Mouse (Mus musculus) granulocyte monocyte progenitor cell, adult 5-6 weeks (primary cell): ENCODE measurements around the gene Mid1. TPM values are rescaled to one million over a fixed set of nuclear protein-coding genes. Genes with fewer than 3 reads are reported as not detected.
"Not testable (repeated sequence)": the region's sequence is repeated elsewhere in the genome, so short reads cannot be mapped to it uniquely, and the experiment has no call there.

Experiments
- ATAC-seq: replicated peaks from 2 replicates; pipeline ENCODE4 v1.8.0; 2016; ENCODE audit warnings: mild to moderate bottlenecking, moderate TSS enrichment, inconsistent platforms; ENCODE audit not compliant: poor library complexity, severe bottlenecking
- total RNA-seq, 2 experiments: library from RNA; stranded (forward) in 1 of 2; stranded (reverse) in 1 of 2; fragments of 200-712, 200-1000 nt in 1 of 2; fragments of >200 nt in 1 of 2; fragmentation: Nextera tagmentation in 1 of 2; gene quantifications; 2 replicates each; pipeline ENCODE4 v1.2.3; 2014 to 2017

Gene Mid1
- total RNA-seq, 2 experiments from 2014 or later: 12.2 to 54.0 TPM

GRCm38 (mm10) chrX:169996926-169997325, 311.9 kb downstream of the Mid1 start:
- peak; percentile 38 for ATAC-seq

DNA sequence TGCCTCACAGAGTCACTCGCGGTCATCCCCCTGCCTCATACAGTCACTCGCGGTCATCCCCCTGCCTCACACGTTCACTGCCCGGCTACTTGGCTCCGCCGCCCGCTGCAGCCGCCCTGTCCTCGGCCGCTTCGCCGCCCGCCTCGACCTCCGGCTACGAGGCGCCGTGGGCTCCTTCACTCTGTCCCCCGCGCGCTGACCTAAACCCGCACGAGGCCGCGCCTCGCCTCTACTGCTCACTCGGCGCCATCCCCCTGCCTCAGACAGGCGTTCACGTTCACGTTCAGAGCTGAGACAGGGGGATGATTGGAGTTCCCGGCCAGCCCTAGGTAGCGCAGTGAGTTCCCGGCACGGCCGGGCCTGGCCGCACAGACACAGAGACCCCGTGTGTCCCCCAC, 312.5 kb downstream of the Mid1 start:
- peak; percentile 3; the same call in 1 of the 2 replicates for ATAC-seq

DNA sequence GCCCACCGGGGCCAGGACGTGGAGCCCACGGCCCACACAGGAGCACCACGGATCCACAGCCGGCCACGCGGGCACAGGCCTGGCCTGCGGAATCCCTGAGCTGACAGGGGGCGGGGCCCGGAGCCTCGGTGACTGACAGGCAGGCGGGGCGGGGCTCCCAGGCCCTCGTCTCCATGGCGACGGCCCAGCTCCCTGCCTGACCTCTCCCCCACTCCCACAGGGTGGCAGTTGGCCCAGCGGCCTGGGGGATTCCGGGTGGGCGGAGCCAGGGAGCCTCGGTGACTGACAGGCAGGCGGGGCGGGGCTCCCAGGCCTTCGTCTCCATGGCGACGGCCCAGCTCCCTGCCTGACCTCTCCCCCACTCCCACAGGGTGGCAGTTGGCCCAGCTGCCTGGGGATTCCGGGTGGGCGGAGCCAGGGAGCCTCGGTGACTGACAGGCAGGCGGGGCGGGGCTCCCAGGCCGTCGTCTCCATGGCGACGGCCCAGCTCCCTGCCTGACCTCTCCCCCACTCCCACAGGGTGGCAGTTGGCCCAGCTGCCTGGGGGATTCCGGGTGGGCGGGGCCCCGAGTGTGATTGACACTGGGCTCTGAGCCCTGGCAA, 313.0 kb downstream of the Mid1 start:
- peak; percentile 52 for ATAC-seq

DNA sequence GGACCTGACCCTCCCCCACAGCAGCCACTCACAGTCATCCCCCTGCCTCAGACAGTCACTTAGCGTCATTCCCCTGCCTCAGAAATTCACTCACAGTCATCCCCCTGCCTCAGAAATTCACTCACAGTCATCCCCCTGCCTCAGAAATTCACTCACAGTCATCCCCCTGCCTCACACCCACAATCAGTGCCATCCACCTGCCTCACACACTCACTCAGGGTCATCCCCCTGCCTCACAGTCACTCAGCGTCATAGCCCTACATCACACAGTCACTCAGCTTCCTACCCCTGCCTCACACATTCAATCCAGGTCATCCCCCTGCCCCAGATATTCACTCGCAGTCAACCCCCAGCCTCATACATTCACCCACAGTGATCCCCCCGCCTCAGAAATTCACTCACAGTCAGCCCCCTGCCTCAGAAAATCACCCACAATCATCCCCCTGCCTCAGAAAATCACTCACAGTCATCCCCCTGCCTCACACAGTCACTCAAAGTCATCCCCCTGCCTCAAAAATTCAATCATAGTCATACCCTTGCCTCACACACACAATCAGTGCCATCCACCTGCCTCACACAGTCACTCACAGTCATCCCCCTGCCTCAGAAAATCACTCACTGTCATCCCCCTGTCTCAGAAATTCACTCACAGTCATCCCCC, 313.7 kb downstream of the Mid1 start:
- not testable (repeated sequence) for ATAC-seq

- not testable (repeated sequence) for ATAC-seq
Observed at GRCm38 (mm10) chrX:169999226-169999883, 314.4 kb downstream of the Mid1 start.

DNA sequence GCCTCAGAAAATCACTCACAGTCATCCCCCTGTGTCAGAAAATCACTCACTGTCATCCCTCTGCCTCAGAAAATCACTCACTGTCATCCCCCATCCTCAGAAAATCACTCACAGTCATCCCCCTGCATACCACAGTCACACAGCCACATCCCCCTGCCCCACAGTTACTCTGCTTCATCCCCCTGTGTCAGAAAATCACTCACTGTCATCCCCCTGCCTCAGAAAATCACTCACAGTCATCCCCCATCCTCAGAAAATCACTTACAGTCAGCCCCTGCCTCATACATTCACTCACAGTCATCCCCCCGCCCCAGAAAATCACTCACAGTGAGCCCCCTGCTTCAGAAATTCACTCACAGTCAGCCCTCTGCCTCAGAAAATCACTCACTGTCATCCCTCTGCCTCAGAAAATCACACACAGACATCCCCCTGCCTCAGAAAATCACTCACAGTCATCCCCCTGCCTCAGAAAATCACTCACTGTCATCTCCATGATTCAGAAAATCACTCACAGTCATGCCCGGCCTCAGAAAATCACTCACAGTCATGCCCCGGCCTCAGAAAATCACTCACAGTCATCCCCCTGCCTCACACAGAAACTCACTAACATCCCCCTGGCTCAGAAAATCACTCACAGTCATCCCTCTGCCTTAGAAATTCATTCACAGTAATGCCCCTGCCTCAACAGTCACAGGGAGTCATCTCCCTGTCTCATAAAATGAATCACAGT, 315.1 kb downstream of the Mid1 start:
- ATAC-seq: not testable (repeated sequence)

DNA sequence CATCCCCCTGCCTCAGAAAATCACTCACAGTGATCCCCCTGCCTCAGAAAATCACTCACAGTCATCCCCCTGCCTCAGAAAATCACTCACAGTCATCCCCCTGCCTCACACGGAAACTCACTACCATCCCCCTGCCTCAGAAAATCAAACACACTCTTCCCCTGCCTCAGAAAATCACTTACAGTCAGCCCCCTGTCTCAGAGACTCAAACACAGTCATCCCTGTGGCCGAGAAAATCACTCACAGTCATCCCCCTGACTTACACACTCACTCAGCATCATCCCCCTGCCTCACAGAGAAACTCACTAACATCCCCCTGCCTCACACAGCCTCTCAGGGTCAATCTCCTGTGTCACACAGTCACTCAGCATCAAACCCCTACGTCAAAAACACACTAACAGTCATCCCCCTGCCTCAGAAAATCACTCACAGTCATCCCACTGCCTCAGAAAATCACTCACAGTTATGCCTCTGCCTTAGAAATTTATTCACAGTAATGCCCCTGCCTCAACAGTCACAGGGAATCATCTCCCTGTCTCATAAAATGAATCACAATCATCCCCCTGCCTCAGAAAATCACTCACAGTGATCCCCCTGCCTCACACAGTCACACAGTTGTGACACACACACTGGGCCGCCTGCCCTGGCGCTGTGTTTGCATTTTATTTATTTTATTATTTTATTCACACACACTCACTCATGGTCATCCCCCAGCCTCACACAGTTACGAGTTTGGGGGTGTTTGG, 315.8 kb downstream of the Mid1 start:
- ATAC-seq: not testable (repeated sequence)

DNA sequence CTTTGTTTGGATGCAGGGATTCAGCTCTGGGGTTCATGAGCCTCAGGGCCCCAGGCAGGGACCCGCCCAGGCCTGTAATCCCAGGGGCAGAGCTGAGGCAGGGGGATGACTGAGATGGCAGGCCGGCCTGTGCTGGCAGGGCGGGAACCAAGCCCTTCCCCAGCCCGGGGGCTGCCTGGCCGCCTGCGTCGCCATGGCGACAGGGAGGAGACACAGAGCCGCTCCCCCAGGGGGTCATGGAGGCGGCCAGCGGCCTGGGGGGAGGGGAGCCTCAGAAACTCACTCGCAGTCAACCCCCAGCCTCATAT, 316.3 kb downstream of the Mid1 start:
- not testable (repeated sequence) for ATAC-seq

DNA sequence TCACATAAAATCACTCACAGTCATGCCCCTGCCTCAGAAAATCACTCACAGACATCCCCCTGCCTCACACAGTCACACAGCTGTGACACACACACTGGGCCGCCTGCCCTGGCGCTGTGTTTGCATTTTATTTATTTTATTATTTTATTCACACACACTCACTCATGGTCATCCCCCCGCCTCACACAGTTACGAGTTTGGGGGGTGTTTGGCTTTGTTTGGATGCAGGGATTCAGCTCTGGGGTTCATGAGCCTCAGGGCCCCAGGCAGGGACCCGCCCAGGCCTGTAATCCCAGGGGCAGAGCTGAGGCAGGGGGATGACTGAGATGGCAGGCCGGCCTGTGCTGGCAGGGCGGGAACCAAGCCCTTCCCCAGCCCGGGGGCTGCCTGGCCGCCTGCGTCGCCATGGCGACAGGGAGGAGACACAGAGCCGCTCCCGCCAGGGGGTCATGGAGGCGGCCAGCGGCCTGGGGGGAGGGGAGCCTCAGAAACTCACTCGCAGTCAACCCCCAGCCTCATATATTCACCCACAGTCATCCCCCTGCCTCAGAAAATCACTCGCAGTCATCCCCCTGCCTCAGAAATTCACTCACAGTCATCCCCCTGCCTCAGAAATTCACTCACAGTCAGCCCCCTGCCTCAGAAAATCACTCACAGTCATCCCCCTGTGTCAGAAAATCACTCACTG, 317.7 kb downstream of the Mid1 start:
- peak; percentile 29 for ATAC-seq

GRCm38 (mm10) chrX:170003536-170003935, 318.5 kb downstream of the Mid1 start:
- not testable (repeated sequence) for ATAC-seq

GRCm38 (mm10) chrX:170004236-170004635, 319.2 kb downstream of the Mid1 start:
- not testable (repeated sequence) for ATAC-seq

DNA sequence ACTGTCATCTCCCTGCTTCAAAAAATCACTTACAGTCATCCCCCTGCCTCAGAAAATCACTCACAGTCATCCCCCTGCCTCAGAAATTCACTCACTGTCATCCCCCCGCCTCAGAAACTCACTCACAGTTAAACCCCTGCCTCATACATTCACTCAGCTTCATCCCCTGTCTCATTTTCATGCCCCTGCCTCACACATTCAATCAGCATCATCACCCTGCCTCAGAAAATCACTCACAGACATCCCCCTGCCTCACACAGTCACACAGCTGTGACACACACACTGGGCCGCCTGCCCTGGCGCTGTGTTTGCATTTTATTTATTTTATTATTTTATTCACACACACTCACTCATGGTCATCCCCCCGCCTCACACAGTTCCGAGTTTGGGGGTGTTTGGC, 319.8 kb downstream of the Mid1 start:
- not testable (repeated sequence) for ATAC-seq

- not testable (repeated sequence) for ATAC-seq
Observed at GRCm38 (mm10) chrX:170005194-170005593, 320.2 kb downstream of the Mid1 start.

- not testable (repeated sequence) for ATAC-seq
Observed at GRCm38 (mm10) chrX:170005695-170006297, 320.8 kb downstream of the Mid1 start.

DNA sequence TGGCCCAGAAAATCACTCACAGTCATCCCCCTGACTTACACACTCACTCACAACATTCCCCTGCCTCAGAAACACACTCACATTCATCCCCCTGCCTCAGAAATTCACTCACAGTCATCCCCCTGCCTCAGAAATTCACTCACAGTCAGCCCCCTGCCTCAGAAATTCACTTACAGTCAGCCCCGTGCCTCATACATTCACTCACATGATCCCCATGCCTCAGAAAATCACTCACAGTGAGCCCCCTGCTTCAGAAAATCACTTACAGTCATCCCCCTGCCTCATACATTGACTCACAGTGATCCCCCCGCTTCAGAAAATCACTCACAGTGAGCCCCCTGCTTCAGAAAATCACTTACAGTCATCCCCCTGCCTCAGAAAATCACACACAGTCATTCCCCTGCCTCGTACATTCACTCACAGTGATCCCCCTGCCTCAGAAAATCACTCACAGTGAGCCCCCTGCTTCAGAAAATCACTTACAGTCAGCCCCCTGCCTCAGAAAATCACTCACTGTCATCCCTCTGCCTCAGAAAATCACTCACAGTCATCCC, 321.8 kb downstream of the Mid1 start:
- not testable (repeated sequence) for ATAC-seq

GRCm38 (mm10) chrX:170007375-170008178, 322.6 kb downstream of the Mid1 start:
- not testable (repeated sequence) for ATAC-seq

DNA sequence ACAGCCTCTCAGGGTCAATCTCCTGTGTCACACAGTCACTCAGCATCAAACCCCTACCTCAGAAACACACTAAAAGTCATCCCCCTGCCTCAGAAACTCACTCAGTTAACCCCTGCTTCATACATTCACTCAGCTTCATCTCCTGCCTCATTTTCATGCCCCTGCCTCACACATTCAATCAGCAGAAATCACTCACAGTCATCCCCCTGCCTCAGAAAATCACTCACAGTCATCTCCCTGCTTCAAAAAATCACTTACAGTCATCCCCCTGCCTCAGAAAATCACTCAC, 323.1 kb downstream of the Mid1 start:
- ATAC-seq: not testable (repeated sequence)

DNA sequence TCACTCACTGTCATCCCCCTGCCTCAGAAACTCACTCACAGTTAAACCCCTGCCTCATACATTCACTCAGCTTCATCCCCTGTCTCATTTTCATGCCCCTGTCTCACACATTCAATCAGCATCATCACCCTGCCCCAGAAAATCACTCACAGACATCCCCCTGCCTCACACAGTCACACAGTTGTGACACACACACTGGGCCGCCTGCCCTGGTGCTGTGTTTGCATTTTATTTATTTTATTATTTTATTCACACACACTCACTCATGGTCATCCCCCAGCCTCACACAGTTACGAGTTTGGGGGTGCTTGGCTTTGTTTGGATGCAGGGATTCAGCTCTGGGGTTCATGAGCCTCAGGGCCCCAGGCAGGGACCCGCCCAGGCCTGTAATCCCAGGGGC, 323.6 kb downstream of the Mid1 start:
- not testable (repeated sequence) for ATAC-seq
